In genomic region chr19:16459317-16459716, GRCm38 (mm10) we compare ENCODE assay signal across 20 mouse cellular contexts.
"Had no signal": no experiment of that assay in that cellular context is flagged by ENCODE, and none has a peak within 500 bp of the region (broad histone marks: within the 10 kb centered on the region; RNA-seq: fewer than 3 reads in every experiment).

No protein-coding gene starts in this region.

- ATAC-seq: intestine, embryonic 16.5 days; midbrain, embryonic 15.5 days had no signal

- H3K27ac ChIP-seq: left cerebral cortex, adult 2 months; liver, embryonic 13.5 days; macrophage; midbrain, embryonic 12.5 days; midbrain, embryonic 15.5 days; neural tube, embryonic 12.5 days; neural tube, embryonic 15.5 days had no signal

- H3K27me3 ChIP-seq: liver, embryonic 13.5 days; megakaryocyte, embryonic 14.5 days; midbrain, embryonic 12.5 days; midbrain, embryonic 15.5 days; neural tube, embryonic 12.5 days; neural tube, embryonic 15.5 days had no signal

- H3K4me3 ChIP-seq: left cerebral cortex, adult 2 months; liver, embryonic 13.5 days; megakaryocyte, embryonic 14.5 days; midbrain, embryonic 12.5 days; midbrain, embryonic 15.5 days; neural tube, embryonic 12.5 days; neural tube, embryonic 15.5 days had no signal

- H3K4me1 ChIP-seq: midbrain, embryonic 15.5 days; neural tube, embryonic 12.5 days; neural tube, embryonic 15.5 days had no signal

- H3K36me3 ChIP-seq: liver, embryonic 13.5 days; midbrain, embryonic 12.5 days; midbrain, embryonic 15.5 days; neural tube, embryonic 12.5 days; neural tube, embryonic 15.5 days had no signal

- H3K9ac ChIP-seq: liver, embryonic 13.5 days; midbrain, embryonic 12.5 days; midbrain, embryonic 15.5 days; neural tube, embryonic 12.5 days; neural tube, embryonic 15.5 days had no signal

- DNase-seq: kidney, adult 18-20 months; kidney, adult 9 months; kidney, postnatal 14 days; kidney, postnatal 4 days; layer of hippocampus, adult 9-11 months; layer of hippocampus, postnatal 36 days; liver, embryonic 13.5 days; lung, adult 2 months; lung, postnatal 14 days; thymus, adult 18-20 months; thymus, postnatal 14 days; thymus, postnatal 4 days had no signal

- H3K9me3 ChIP-seq: liver, embryonic 13.5 days; megakaryocyte, embryonic 14.5 days; midbrain, embryonic 12.5 days; midbrain, embryonic 15.5 days; neural tube, embryonic 15.5 days had no signal
